Mouse (Mus musculus) heart, postnatal 25 days (tissue): ENCODE results near the gene Ccdc167. TPM values are rescaled to one million over a fixed set of nuclear protein-coding genes. Genes with fewer than 3 reads are reported as not detected.

ENCODE experiments used
- DNase-seq: peaks from one replicate; pipeline ENCODE4 v3.0.0; 2022; ENCODE audit warnings: low spot score
- intact Hi-C: fragments of 180-260 bp; cut with DNase I; formaldehyde crosslinking; loops from one replicate; pipeline ENCODE4 v1.15.1; 2025
- total RNA-seq, 2 experiments: library from RNA; stranded (reverse); gene quantifications; 2 replicates each; pipeline ENCODE4 v1.2.3; 2021

Ccdc167 gene
- total RNA-seq, 2 experiments from 2014 or later = 9.6 to 12.6 TPM

DNA sequence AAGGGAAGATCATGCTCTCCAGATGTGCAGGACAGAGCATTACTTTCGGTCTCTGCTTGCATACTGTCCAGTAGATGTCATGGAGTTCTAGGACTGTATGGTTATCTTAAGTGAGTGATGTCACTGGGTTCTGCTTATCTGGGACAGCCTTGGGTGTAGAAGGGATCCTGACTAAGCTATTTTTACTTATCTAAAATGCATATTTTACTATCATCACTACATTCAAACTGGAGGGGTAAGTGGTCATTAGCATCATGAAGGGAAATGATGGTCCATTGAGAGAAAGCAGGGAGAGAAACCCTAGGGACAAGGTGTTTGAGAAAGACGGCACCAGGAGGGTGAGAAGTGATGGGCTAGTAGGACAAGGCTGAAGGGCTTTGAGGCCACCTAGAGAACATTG is 58.6 kb downstream of the Ccdc167 start:
- no peak for DNase-seq
- intact Hi-C loops = loop anchor here (1.0 kb wide), 1 partner anchor 60 kb away; no protein-coding TSS in a partner anchor

DNA sequence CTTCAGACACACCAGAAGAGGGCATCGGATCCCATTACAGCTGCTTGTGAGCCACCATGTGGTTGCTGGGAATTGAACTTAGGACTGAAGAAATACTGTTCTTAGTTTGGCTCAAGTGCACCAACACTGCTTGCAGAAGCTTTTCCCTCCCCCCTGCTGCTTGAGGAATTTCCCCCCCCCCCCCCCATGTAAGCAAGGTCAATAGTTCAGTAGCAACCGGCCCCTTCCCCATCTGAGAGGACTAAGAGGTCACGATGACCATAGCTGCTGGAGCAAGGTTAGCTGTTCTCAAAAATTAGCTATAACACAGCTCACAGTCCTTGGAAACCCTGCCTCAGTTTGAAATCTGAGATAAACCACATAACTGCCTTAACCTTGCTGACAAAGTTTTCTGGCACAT is 74.6 kb downstream of the Ccdc167 start:
- intact Hi-C loops = no loop called here
- DNase-seq = no peak

DNA sequence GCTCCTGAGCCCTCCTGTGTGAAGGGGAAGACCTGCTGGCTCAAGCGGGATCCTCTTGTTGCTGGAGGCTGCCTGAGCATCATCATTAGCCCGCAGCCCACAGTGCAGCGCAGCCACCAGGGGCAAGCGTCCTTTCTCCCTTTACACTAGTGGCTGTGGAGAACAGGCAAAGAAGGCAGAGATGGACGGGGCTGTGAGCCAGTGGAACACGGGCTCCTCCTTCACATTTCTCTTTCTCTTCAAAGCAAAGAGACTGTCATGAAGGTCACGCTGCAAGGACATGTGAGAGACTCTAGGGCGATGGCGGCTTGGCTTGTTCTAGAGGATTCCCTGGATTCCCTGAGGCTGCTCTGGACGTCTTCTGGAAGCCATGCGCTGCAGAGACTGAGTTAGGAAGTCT is 75.9 kb downstream of the Ccdc167 start:
- intact Hi-C loops = no loop called here

DNA sequence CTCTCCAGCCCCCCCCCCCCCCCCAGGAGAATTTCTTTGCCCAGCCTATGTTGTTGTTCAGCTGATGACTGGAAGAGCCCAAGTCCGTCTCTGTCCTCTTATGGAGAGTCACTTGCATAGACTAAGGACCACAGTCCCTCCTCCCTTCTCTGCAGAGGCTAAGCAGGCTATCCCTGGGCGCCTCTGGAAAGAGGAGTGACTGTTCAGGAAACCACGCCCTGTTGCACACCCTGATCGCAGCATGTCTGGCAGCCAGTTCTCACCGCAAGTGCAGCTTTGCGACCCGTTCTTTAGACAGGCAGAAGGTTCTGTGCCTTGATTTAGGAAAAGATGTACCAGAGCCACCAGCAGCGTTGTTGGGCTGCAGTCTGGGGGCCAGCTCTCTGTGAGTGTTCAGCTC is 78.9 kb downstream of the Ccdc167 start:
- DNase-seq = no peak
- intact Hi-C loops = no loop called here

More for the DNA sequence above, 75.9 kb downstream of the Ccdc167 start:
- no peak for DNase-seq

DNA sequence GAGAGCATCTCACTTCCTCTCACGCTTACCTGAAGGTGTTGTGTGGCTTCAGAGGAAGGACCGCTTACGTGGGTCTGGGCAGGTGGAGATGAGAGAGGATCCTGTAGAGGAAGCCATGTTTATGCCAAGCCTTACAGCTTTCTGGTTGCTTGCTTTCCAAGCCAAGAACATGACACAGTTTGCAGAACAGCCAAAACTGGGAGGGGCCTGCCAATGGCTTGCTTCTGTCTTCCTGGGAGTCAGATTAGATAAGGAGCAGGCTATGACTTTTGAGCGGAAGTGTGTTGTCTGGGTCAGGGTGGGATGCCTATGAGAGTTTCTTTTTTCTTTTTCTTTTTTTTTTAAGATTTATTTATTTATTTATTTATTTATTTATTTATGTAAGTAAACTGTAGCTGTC is 79.5 kb downstream of the Ccdc167 start:
- peak; percentile 15 for DNase-seq

More for the DNA sequence above, 79.5 kb downstream of the Ccdc167 start:
- intact Hi-C loops = no loop called here

Other genes starting within 250 kb of the Ccdc167 start
- gene Pim1, start 226.3 kb downstream of the Ccdc167 start, total RNA-seq = 10 to 100 TPM; 22.1 to 32.7 TPM
- gene Gm17657, start 167.4 kb downstream of the Ccdc167 start, total RNA-seq = not detected
- gene Tbc1d22b, start 167.3 kb downstream of the Ccdc167 start, total RNA-seq = 10 to 100 TPM; 12.7 to 13.3 TPM
- not detected for gene Tmem217, start 164.7 kb downstream of the Ccdc167 start, total RNA-seq
- 10 to 100 TPM; 20.0 to 21.2 TPM for gene Rnf8, start 102.3 kb downstream of the Ccdc167 start, total RNA-seq
- gene Gm28043, start 102.2 kb downstream of the Ccdc167 start, total RNA-seq = 1 to 10 TPM in 1 of 2 experiments, under 1 TPM in 1; 0.68 to 1.2 TPM
- 10 to 100 TPM; 51.5 to 59.5 TPM for gene Cmtr1, start 56.4 kb downstream of the Ccdc167 start, total RNA-seq